Mouse (Mus musculus): ENCODE results near the gene Twf2.

Twf2 gene

DNA sequence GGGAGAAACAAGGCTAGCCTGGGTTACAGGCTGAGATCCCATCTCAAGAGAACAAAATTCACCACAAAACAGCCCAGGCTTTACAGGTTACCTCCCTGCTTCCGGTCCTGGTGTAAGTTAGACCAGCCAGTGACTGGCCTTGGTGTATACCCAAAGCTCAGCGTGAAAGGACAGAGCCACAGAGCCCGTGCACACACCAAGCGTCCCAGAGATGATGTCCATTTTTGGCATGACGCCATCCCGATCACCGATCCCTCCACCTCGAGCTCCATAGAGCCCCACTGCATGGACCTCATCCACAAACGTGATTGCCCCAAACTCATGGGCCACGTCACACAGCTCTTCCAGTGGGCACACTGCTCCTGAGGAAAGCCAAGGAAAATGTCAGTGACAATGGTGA lies 35.0 kb downstream of the Twf2 start:
- no peak for DNase-seq

DNA sequence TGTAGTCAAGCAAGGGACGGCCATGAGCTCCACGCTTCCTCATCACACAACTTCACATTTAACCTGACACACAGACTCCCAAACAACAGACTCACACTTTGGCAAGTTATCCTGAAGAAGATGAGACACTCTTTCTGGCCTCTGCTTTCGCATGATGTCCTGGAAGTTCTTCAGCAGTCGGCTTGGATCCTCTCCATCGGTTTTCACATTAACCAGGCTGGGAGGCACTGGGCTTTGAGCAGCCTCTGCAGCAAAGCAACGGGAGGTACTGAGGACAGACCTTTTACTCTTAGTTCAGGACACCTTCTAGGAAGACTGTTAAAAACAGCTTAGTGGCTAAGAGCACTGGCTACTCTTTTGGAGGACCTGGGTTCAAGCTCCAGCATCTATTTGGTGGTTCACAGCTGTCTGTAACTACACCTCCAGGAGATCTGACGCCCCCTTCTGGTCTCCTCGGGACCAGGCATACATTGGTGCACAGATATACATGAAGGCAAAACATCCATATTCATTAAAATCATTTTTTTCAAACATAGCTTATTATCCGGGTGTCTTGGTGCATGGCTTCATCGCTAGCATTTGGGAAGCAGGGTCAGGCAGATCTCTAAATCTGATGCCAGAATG lies 38.7 kb downstream of the Twf2 start:
- DNase-seq, result no peak

DNA sequence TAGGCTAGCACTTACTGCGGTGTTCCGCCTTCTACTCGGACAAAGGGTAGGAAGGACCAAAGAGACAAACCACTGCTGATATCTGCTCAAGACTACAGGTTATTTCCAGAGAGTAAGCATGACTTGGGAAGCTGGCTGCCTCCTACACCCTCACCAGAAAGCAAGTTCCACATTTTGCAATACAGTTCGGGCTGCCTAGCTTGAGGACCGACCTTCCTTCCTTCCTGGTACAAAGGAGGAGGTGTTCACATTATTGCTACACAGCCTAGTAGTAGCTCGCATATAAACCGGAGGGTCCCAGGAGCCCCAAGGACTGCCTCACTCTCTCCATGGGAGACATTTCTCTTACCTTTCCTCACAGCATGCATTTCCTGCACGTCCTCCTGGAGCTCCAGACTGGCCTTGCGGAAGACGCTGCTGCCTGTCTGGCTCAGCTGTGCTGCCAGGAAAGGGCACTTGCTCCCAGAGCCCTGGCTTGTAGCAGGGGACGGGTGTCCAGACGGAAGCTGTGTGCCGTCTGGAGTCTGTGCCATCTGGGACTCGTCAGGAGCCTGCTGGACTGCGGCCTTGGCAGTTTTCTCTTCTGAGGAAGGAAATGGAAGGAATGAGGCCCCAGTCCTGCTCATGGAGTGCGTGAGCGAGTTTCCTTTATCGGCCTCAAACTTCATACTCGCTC lies 40.0 kb downstream of the Twf2 start:
- DNase-seq, result no peak

DNA sequence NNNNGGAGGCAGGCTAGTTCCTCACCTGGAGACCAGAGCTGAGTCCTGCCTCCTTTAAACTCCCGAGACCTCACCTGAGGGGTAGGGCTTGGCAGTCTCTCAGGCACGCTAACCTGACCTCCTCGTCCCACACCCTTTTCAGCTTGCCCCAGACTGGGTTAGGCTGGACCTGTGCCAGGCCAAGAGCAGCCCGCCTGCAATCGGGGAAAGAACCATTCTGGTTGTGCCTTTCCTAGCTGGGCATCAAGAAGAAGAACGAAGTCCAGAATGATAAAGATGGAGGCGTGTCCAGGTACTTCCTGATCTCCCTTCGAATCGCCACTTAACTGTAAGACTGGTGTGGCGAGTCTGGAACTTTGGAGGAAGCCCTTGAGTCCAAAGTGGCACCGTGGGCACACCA lies 46.6 kb downstream of the Twf2 start:
- no peak for DNase-seq

DNA sequence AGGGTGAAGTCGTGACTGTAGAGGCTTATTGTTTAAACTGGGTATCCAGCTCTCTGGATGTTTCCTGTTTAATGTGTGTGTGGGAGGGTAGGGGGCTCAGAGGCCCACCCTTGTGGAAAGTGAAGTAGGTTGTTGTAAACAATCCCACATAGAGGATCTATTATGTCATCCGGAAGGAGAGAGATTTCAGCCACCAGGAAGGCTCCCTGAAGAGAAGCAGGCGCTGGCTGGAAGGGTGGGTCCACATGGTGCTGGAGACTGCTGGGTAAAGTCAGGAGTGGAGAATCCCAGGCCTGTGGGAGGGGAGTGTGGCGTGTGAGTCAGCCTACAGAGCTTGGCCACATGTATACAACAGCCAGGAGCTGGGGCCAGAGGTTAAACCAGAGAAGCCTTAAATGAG lies 47.3 kb downstream of the Twf2 start:
- DNase-seq, result no peak

DNA sequence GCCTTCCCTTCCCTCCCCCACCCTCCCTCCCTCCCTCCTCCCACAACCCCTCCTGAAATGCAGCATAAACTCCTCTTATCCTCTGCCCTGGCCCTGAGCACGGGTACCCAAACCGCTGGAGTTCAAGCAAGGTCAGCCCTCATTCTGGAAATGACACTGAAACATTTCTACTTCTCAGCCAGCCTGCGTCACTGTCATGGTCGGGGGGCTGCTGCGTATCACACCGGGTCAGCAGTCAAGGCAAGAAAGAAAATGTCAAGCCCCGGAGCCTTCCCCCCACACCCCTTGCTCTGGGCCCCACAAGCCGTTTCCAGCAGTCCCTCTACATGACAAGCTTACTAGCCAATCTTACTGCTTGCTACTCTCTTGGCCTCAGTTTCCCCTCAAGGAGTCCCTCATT lies 48.2 kb downstream of the Twf2 start:
- no peak for DNase-seq

DNA sequence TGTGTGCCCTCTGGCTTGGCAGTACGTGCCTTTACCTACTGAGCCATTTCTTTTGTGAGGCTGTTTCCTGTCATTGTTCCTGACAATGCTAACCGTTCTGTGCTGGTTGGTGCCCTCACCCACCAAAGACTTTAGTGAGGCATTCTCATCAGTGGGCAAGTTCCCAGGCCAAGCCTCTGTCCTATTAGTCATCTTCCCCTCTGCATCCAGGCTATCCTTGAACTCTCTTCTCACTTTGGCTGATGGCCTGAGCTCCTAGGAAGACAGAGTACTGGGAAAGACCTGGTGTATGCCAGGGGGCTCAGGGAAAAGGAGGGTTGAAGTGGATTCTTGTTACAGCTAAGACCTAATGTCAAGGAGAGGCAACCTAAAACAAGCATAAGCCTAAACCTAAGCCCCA lies 51.1 kb downstream of the Twf2 start:
- DNase-seq, result no peak

DNA sequence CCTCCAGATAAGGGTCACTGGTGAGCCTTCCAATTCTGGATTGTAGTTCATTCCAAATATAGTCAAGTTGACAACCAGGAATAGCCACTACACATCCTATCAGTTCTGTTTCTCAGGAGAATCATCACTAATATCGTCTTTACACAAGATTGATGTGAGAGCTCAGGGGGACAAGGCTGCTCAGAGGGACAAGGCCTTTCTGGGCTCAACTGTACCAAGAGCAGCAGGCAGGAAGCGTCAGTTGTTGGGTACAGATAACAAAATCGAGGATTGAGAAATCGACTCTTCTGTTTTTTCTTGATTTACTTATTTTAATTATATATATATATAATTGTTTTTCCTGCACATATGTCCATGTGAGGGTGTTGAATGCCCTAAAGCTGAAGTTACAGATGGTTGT lies 55.5 kb downstream of the Twf2 start:
- no peak for DNase-seq

DNA sequence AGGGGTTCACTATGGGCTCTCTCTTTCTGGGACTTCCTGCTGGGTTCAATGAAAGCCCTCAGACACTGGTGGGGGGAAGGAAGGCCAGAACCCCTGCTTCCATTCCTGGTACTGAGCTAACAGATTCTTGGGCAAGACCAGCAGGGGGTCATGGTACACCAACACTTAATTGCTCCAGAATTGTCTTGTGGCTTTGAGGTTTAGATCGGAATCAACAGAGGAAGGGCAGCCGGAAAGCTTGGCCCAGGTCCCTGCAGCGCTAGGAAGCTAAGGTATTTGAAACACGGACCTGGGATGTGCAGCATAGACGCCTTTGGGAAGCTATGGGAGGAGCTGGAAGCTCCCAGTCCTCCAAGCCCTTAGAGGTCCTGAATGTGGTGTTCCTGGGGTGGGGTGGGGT lies 56.1 kb downstream of the Twf2 start:
- no peak for DNase-seq

DNA sequence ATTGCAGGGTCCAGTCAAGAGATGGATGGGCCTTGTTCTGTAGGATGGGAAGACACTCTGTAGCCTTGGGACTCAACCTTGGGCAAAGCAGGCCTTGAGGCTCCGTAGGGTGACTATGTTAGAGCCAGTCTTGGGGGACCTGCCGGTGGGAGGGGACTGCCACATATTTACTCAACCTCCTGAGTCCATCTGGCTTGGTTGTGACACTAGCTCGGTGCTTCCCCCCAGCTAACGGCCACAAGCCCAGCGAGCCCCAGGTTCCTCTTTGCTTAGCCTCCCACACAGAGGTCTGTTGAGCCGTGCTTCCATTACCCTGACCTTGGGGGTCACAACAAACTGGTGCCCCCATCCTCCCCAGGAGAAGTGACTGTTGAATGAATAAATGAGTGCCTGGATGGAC lies 58.1 kb downstream of the Twf2 start:
- DNase-seq, result no peak

DNA sequence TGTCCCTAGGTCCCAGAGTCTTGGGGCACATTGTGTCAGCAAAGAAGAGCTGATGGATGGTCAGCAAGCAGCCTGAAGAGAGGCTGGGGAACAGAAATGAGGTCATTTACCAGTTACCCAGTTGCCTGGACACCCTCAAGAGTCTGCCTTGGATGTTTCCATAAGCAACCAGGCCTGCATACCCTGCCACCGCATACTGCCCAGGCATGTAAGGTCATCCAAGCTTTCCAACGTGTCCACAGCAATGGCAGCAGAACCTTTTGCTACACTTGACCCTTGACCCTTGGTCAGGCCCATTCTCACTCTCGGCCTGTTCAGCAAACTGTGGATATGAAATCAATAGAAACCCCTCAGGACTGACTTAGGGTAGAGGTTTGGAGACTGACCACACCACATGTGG lies 58.6 kb downstream of the Twf2 start:
- no peak for DNase-seq

DNA sequence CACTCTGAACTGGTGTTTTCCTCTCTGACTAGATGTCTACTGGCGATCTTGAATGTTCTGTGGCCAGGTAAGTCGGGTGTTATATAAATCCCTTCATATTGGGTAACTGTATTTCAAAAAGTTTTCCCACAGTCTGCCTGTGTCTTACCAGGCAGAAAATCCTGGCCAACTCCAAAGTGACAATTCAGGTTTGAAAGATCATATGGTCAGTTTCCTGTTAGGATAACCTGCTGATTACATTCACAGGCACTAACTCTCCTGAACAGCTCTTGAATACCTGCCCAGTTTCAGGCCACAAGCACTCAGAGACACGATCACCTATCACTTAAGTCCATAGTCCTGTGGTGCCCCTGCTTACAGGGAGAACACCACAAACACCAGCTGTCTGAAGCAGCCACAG lies 59.2 kb downstream of the Twf2 start:
- no peak for DNase-seq

DNA sequence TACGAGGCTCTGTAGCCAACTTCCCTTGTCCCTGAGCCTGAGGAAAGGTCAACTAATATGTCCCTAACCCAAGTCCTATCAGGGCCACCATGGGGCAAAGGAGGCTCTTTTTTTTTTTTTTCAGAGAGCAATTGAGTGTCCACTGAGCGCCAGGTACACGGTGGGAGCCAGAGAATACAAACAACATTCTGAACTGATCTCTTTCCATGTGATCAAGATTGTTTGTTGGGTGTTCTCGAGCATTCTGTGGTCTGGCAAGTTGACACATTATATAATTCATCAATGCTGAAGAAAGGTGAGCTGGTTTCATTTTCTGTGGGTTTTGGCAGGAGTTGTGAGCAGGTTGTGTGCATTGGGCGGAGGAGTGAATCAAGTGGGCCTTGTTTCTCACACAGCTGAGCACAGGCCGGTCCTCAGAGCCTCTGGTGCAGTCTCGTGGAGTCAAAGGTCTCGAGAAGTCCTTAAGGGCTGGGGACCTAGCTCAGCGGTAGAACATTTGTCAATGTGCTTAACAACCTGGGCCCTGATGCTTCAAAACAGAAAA lies 60.5 kb downstream of the Twf2 start:
- no peak for DNase-seq

All from spleen, adult 18-20 months (tissue).